Mouse (Mus musculus) stomach, postnatal 0 days (tissue): ENCODE measurements around the gene Timm29. TPM values are rescaled to one million over a fixed set of nuclear protein-coding genes. Genes with fewer than 3 reads are reported as not detected.
A peak's percentile ranks its signal among the peaks of the same experiment; 100 is the strongest.

Experiments
- ATAC-seq: fragments of 200-750 bp; cut with Nextera tagmentation; 2 replicates; pipeline ENCODE4 v1.8.0; 2017; ENCODE audit not compliant: low FRiP score, low TSS enrichment
- DNase-seq: peaks from one replicate; pipeline ENCODE4 v3.0.0-alpha.2; 2016; ENCODE audit warnings: low spot score
- H3K27ac ChIP-seq: fragments of 300-500 bp; sonication (generic); replicated peaks from 2 replicates; pipeline ENCODE4 v1.5.1; 2014; ENCODE audit warnings: mild to moderate bottlenecking, control low read depth
- H3K27me3 ChIP-seq: fragments of 300-500 bp; sonication (generic); 2 replicates; pipeline ENCODE4 v1.6.1; 2014; ENCODE audit warnings: low read length; ENCODE audit not compliant: control insufficient read depth, insufficient read depth
- H3K36me3 ChIP-seq: fragments of 300-500 bp; sonication (generic); 2 replicates; pipeline ENCODE4 v1.6.1; 2014; ENCODE audit warnings: low read length, mixed read lengths; ENCODE audit not compliant: control insufficient read depth, insufficient read depth
- H3K4me1 ChIP-seq: fragments of 300-500 bp; sonication (generic); replicated peaks from 2 replicates; pipeline ENCODE4 v1.6.1; 2014; ENCODE audit warnings: antibody characterized with exemption; ENCODE audit not compliant: control insufficient read depth, insufficient read depth
- H3K4me2 ChIP-seq: fragments of 300-500 bp; sonication (generic); replicated peaks from 2 replicates; pipeline ENCODE4 v1.6.1; 2014; ENCODE audit warnings: low read depth, mild to moderate bottlenecking, control low read depth, moderate library complexity
- H3K4me3 ChIP-seq: fragments of 300-500 bp; sonication (generic); 2 replicates; pipeline ENCODE4 v1.5.1; 2014; ENCODE audit warnings: low read depth, low read length, control low read depth
- H3K9ac ChIP-seq: fragments of 300-500 bp; sonication (generic); 2 replicates; pipeline ENCODE4 v1.6.1; 2014; ENCODE audit warnings: mild to moderate bottlenecking, low read length, control low read depth, mixed read lengths
- H3K9me3 ChIP-seq: fragments of 300-500 bp; sonication (generic); 2 replicates; pipeline ENCODE4 v1.6.1; 2016; ENCODE audit warnings: low read length; ENCODE audit not compliant: control insufficient read depth
- CTCF ChIP-seq: IDR thresholded peaks from 2 replicates; pipeline ENCODE4 v1.5.1; 2016; ENCODE audit warnings: antibody characterized with exemption, low read depth, mild to moderate bottlenecking, moderate library complexity
- EP300 ChIP-seq: optimal IDR thresholded peaks from 2 replicates; pipeline ENCODE3; 2016; ENCODE audit warnings: antibody characterized with exemption
- WGBS: fragments of 180-500 bp; shearing (Covaris S2); extraction: QIAGEN DNeasy Blood & Tissue Kit; methylation state at CpG from one replicate; pipeline ENCODE4 v1.1.7; 2014; 5-methylcytosine and 5-hydroxymethylcytosine counted together
- microRNA counts: library from miRNA; unstranded; fragments of <30 nt; microRNA quantifications from one replicate; lab custom pipeline; 2015
- microRNA-seq: library from miRNA; unstranded; fragments of <30 nt; microRNA quantifications from one replicate; pipeline ENCODE4, GENCODE M21; 2016
- polyA plus RNA-seq: library from polyadenylated mRNA; unstranded; fragments of >200 nt; fragmentation: Nextera tagmentation; extraction: Ambion mirVana; gene quantifications from 2 replicates; pipeline ENCODE4 v1.2.1, GENCODE M21; 2015

The Timm29 gene
- polyA plus RNA-seq, 1 experiment from 2014 or later: 16.5 TPM

GRCm38 (mm10) chr9:21627145-21627795 lies 34.7 kb downstream of the Timm29 start:
- Histone ChIP-seq H3K9ac (no peak overlapping the region), H3K4me1 (no peaks in the 10 kb centered on the region), H3K9me3 (no peaks in the 10 kb centered on the region), H3K4me3 (no peak overlapping the region), H3K4me2 (no peak overlapping the region), H3K36me3 (no peaks in the 10 kb centered on the region), H3K27ac (no peak overlapping the region), H3K27me3 (no peaks in the 10 kb centered on the region)
- ATAC-seq (no peak), DNase-seq (no peak)
- WGBS: 77% methylated on average over 5 of the region's 5 CpGs
- no peak for TF ChIP-seq EP300
- TF ChIP-seq CTCF: no peak

GRCm38 (mm10) chr9:21630673-21631072 lies 38.2 kb downstream of the Timm29 start:
- Histone ChIP-seq H3K9me3 (no peaks in the 10 kb centered on the region), H3K36me3 (peaks cover 9% of the 10 kb centered on the region; the same call in 1 of the 2 replicates), H3K4me3 (no peak overlapping the region), H3K27me3 (no peaks in the 10 kb centered on the region), H3K4me2 (no peak overlapping the region), H3K4me1 (no peaks in the 10 kb centered on the region), H3K9ac (no peak overlapping the region), H3K27ac (no peak overlapping the region)
- TF ChIP-seq EP300 (no peak), CTCF (peak; percentile 74)
- ATAC-seq (no peak), DNase-seq (peak; percentile 42)
- 50% methylated on average over 3 of the region's 3 CpGs for WGBS

DNA sequence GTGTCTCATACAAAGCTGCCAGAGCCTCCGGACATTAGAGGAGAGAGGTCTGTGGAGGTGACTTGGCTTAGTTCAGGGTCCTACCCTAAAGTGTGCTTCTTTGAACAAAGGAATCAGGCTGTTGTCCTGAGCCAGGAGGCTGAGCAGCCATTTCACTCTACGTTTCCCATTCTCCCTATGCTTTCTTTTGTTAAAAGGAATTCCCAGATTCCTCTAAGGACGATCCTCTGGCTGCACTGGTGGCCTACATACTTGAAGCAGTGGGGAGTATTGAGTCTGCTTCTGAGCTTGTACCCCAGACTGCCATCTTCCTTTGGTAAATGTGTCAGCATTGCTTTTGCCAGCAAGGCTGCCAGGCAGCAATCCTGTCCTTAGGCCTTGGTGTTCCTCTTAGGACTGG lies 40.6 kb downstream of the Timm29 start:
- Histone ChIP-seq H3K4me2 (no peak overlapping the region), H3K36me3 (peaks cover 29% of the 10 kb centered on the region; the same call in 1 of the 2 replicates), H3K9ac (no peak overlapping the region), H3K9me3 (no peaks in the 10 kb centered on the region), H3K27ac (no peak overlapping the region), H3K4me3 (no peak overlapping the region), H3K27me3 (no peaks in the 10 kb centered on the region), H3K4me1 (no peaks in the 10 kb centered on the region)
- DNase-seq: no peak
- WGBS: 82% methylated on average over 3 of the region's 3 CpGs
- no peak for ATAC-seq
- TF ChIP-seq EP300: no peak
- no peak for TF ChIP-seq CTCF

GRCm38 (mm10) chr9:21635639-21636038 lies 43.1 kb downstream of the Timm29 start:
- TF ChIP-seq CTCF: no peak
- TF ChIP-seq EP300: no peak
- no peak overlapping the region for H3K4me2 ChIP-seq
- no peaks in the 10 kb centered on the region for H3K9me3 ChIP-seq
- no peak overlapping the region for H3K4me3 ChIP-seq
- H3K27ac ChIP-seq: no peak overlapping the region
- H3K4me1 ChIP-seq: no peaks in the 10 kb centered on the region
- H3K27me3 ChIP-seq: no peaks in the 10 kb centered on the region
- DNase-seq (no peak), ATAC-seq (peak; percentile 33; the same call in 1 of the 2 replicates)
- peaks cover 44% of the 10 kb centered on the region for H3K36me3 ChIP-seq
- 62% methylated on average over 7 of the region's 7 CpGs for WGBS
- no peak overlapping the region for H3K9ac ChIP-seq

GRCm38 (mm10) chr9:21639031-21639430 lies 46.5 kb downstream of the Timm29 start:
- ATAC-seq: no peak
- no peak for DNase-seq

More at GRCm38 (mm10) chr9:21639031-21639430, 46.5 kb downstream of the Timm29 start:
- WGBS: 93% methylated on average over 11 of the region's 11 CpGs
- H3K4me3 ChIP-seq: no peak overlapping the region
- H3K4me1 ChIP-seq: no peaks in the 10 kb centered on the region
- H3K27ac ChIP-seq: no peak overlapping the region
- H3K36me3 ChIP-seq: peaks cover 59% of the 10 kb centered on the region
- no peak overlapping the region for H3K4me2 ChIP-seq
- no peaks in the 10 kb centered on the region for H3K9me3 ChIP-seq
- no peak overlapping the region for H3K9ac ChIP-seq
- H3K27me3 ChIP-seq: no peaks in the 10 kb centered on the region
- no peak for TF ChIP-seq EP300
- no peak for TF ChIP-seq CTCF

MicroRNAs within 50 kb of the gene (microRNA counts, 519-probe panel; counts per million panel counts)
- microRNA mmu-miR-1946b (lab: Ali Mortazavi, UCI): not detected

Small RNA genes lying within 50 kb of the gene (microRNA-seq; reads per million reads assigned to microRNA genes)
- not detected for gene Mir1946b

Other genes with a start within 250 kb of the Timm29 start
- 41.4 and 45.2 TPM in 2 replicates for gene Ilf3, start 224.9 kb upstream of the Timm29 start, polyA plus RNA-seq
- gene Qtrt1, start 180.9 kb upstream of the Timm29 start, polyA plus RNA-seq: 27.9 and 30.8 TPM in 2 replicates
- 76.0 and 78.4 TPM in 2 replicates for gene Dnm2, start 167.8 kb upstream of the Timm29 start, polyA plus RNA-seq
- gene Tmed1, start 82.5 kb upstream of the Timm29 start, polyA plus RNA-seq: 40.7 and 41.0 TPM in 2 replicates
- 1.8 and 2.0 TPM in 2 replicates for gene AB124611, start 66.5 kb upstream of the Timm29 start, polyA plus RNA-seq
- 12.0 and 15.5 TPM in 2 replicates for gene Carm1, start 45.8 kb upstream of the Timm29 start, polyA plus RNA-seq
- 22.5 and 25.5 TPM in 2 replicates for gene Yipf2, start 106 bp downstream of the Timm29 start, polyA plus RNA-seq
- gene Smarca4, start 23.4 kb downstream of the Timm29 start, polyA plus RNA-seq: 27.2 and 29.0 TPM in 2 replicates
- gene Ldlr, start 130.8 kb downstream of the Timm29 start, polyA plus RNA-seq: 28.9 and 30.4 TPM in 2 replicates
- 29.2 and 31.2 TPM in 2 replicates for gene Spc24, start 167.6 kb downstream of the Timm29 start, polyA plus RNA-seq
- 7.3 and 7.5 TPM in 2 replicates for gene Kank2, start 206.0 kb downstream of the Timm29 start, polyA plus RNA-seq
- gene Angptl8, start 242.8 kb downstream of the Timm29 start, polyA plus RNA-seq: 2.1 and 2.2 TPM in 2 replicates